Mouse (Mus musculus) ES-E14 (cell line): ENCODE data around the gene Notch2. TPM values are rescaled to one million over a fixed set of nuclear protein-coding genes. Genes with fewer than 3 reads are reported as not detected.

ENCODE experiments used
- DNase-seq: peaks from one replicate; pipeline ENCODE4 v3.0.0-alpha.2; 2013; ENCODE audit warnings: low read depth, low spot score
- H3K27ac ChIP-seq: 2 replicates; pipeline ENCODE4 v1.5.1; 2012; ENCODE audit warnings: low read depth, mild to moderate bottlenecking, low read length, moderate library complexity, mixed read lengths; ENCODE audit not compliant: poor library complexity, insufficient read depth, severe bottlenecking
- H3K36me3 ChIP-seq: 2 replicates; pipeline ENCODE4 v1.6.1; 2012; ENCODE audit warnings: mild to moderate bottlenecking, low read length, moderate library complexity, mixed read lengths; ENCODE audit not compliant: control insufficient read depth, poor library complexity, insufficient read depth, severe bottlenecking
- H3K4me1 ChIP-seq, 2 experiments: fragments of 150-350 bp in 1 of 2; sonication (generic) in 1 of 2; 2 replicates each; pipeline ENCODE4 v1.6.1; 2012; ENCODE audit warnings: low read length in 2 of 2, mild to moderate bottlenecking in 1 of 2, mixed read lengths in 1 of 2; ENCODE audit not compliant: control insufficient read depth in 2 of 2, insufficient read depth in 2 of 2, poor library complexity in 1 of 2
- H3K4me3 ChIP-seq, 2 experiments: fragments of 150-350 bp in 1 of 2; sonication (generic) in 1 of 2; 2 replicates each; pipeline ENCODE4 v1.5.1; 2012; ENCODE audit warnings: low read length in 2 of 2, low read depth in 1 of 2, mild to moderate bottlenecking in 1 of 2, mixed read lengths in 1 of 2; ENCODE audit not compliant: insufficient read depth in 1 of 2, poor library complexity in 1 of 2, severe bottlenecking in 1 of 2
- H3K9ac ChIP-seq: 2 replicates; pipeline ENCODE4 v1.6.1; 2012; ENCODE audit warnings: low read depth, mild to moderate bottlenecking, low read length, mixed read lengths; ENCODE audit not compliant: poor library complexity, insufficient read depth, severe bottlenecking
- H3K9me3 ChIP-seq: fragments of 150-350 bp; sonication (generic); 2 replicates; pipeline ENCODE4 v1.6.1; 2012; ENCODE audit warnings: low read depth, mild to moderate bottlenecking, low read length; ENCODE audit not compliant: control insufficient read depth, insufficient read depth
- CHD2 ChIP-seq: IDR thresholded peaks from 2 replicates; pipeline ENCODE4 v1.6.1; 2014; ENCODE audit warnings: mild to moderate bottlenecking, low read depth, low read length, inconsistent platforms
- HCFC1 ChIP-seq: IDR thresholded peaks from 2 replicates; pipeline ENCODE4 v1.6.1; 2012; ENCODE audit warnings: low read length, inconsistent platforms, borderline replicate concordance; ENCODE audit not compliant: insufficient read depth
- MAFK ChIP-seq: IDR thresholded peaks from 2 replicates; pipeline ENCODE4 v1.6.1; 2014; ENCODE audit warnings: mild to moderate bottlenecking, low read depth, low read length, inconsistent platforms; ENCODE audit not compliant: insufficient read depth
- ZC3H11A ChIP-seq: IDR thresholded peaks from 2 replicates; pipeline ENCODE4 v1.6.1; 2012; ENCODE audit warnings: low read depth, mild to moderate bottlenecking, inconsistent platforms, low read length, borderline replicate concordance
- ZNF384 ChIP-seq: IDR thresholded peaks from 2 replicates; pipeline ENCODE4 v1.6.1; 2012; ENCODE audit warnings: low read depth, low read length, inconsistent platforms
- in situ Hi-C, 2 experiments: fragments of 600-800 bp; cut with MboI; formaldehyde crosslinking; loops; one replicate each; pipeline ENCODE4 v1.15.1; 2025; ENCODE audit warnings: low sequenced_read_pairs in 2 of 2, inconsistent platforms in 1 of 2; ENCODE audit not compliant: unreplicated experiment in 2 of 2
- total RNA-seq: library from RNA; depleted of rRNA; stranded (reverse); fragments of 300-350 nt; gene quantifications from 2 replicates; pipeline ENCODE4 v1.2.3, GENCODE M21; 2012

The Notch2 gene
- total RNA-seq, 1 experiment, result 41.5 TPM

DNA sequence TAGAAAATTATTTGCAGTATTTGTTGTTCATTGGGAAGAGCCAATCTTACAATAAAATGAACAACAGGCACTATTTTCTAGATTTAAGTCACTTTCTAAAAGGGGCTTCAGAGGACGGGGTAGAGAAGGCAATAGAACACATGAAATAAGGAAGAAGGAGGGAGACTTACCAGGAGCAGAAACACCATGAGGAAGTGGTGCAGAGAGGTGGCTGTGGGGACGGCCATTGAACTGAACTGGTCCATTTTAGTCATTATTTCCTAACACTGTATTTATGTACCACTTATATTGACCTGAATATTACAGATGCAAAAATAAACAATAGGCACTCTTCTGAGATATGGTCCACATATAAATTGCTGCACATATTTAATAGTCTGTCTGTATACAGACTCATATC is 143.7 kb downstream of the Notch2 start:
- TF ChIP-seq ZNF384 (no peak), CHD2 (no peak), HCFC1 (no peak), MAFK (no peak), ZC3H11A (no peak)
- Histone ChIP-seq H3K27ac (no peak overlapping the region), H3K4me3 (no peak overlapping the region), H3K36me3 (no peaks in the 10 kb centered on the region), H3K9ac (no peak overlapping the region), H3K9me3 (no peaks in the 10 kb centered on the region), H3K4me1 (no peaks in the 10 kb centered on the region)
- no peak for DNase-seq
- in situ Hi-C loops, result no loop called here

DNA sequence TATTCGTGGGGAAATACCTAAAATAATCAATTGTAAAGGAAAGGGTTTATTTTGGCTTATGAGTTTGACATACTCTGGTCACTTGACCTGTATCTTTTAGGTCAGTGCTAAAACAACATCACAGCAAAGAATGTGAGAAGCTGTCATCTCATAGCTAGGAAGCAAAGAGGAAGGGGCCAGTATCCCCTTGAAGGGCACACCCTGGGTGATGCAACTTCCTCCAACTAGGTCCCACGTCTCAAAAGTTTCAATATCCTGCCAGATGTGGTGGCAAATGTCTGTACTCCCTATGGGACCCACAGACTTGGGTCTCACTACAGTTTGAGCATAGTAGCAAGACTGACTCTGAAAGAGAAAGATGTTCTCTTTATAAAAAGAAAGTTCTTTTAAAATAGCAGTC is 144.3 kb downstream of the Notch2 start:
- TF ChIP-seq MAFK (no peak), ZC3H11A (no peak)
- H3K4me3 ChIP-seq, result no peak overlapping the region

DNA sequence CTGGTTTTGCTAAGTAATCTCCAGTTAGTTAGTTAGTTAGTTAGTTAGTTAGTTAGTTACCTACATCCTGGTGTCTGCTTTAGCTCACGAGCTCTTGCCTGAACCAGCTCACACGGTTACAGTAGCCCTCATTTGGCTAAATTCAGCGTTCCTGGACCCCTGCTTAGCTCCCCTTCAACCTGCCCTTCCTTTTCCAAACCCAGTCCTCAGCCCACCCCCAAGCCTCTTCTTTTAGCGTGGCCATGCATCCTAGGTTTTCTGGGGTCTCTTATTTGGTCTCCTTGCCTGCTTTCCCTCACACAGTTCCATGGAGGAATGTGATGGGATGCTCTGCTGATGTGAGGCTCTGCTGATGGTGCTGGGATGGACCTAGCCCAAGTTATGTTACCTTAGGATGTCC is 145.3 kb downstream of the Notch2 start:
- Histone ChIP-seq H3K4me3 (no peak overlapping the region), H3K36me3 (no peaks in the 10 kb centered on the region), H3K27ac (no peak overlapping the region), H3K9me3 (no peaks in the 10 kb centered on the region), H3K9ac (no peak overlapping the region), H3K4me1 (no peaks in the 10 kb centered on the region)
- no peak for TF ChIP-seq HCFC1
- TF ChIP-seq MAFK, result no peak
- TF ChIP-seq CHD2, result no peak
- TF ChIP-seq ZNF384, result no peak
- TF ChIP-seq ZC3H11A, result no peak
- in situ Hi-C loops, result no loop called here
- DNase-seq, result no peak

More for the DNA sequence above, 144.3 kb downstream of the Notch2 start:
- DNase-seq, result no peak
- no peaks in the 10 kb centered on the region for H3K9me3 ChIP-seq
- H3K9ac ChIP-seq, result no peak overlapping the region
- H3K27ac ChIP-seq, result no peak overlapping the region
- H3K4me1 ChIP-seq, result no peaks in the 10 kb centered on the region
- no peaks in the 10 kb centered on the region for H3K36me3 ChIP-seq
- in situ Hi-C loops, result no loop called here

DNA sequence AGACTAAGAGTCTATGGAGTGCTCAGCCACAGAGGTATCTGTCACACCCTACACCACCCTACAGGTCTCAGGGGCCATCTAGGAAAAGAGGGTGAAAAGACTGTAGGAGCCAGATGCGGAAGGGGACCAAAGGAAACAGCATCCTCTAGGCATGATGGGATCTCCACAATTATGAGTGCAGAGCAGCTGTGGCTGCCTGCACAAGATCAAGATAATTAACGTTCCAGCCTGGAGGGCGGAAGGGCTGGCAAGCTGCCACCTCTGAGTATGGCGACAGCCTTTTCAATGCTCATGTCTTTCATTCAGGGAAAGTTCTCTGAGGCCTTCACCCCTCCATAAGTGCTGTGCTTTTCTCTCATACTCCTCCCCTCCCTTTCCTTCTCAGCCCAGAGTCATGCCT is 146.0 kb downstream of the Notch2 start:
- in situ Hi-C loops, result no loop called here
- no peak for TF ChIP-seq ZC3H11A
- TF ChIP-seq CHD2, result no peak
- Histone ChIP-seq H3K4me3 (no peak overlapping the region), H3K9ac (no peak overlapping the region), H3K36me3 (no peaks in the 10 kb centered on the region), H3K9me3 (no peaks in the 10 kb centered on the region), H3K4me1 (no peaks in the 10 kb centered on the region), H3K27ac (no peak overlapping the region)
- no peak for DNase-seq

DNA sequence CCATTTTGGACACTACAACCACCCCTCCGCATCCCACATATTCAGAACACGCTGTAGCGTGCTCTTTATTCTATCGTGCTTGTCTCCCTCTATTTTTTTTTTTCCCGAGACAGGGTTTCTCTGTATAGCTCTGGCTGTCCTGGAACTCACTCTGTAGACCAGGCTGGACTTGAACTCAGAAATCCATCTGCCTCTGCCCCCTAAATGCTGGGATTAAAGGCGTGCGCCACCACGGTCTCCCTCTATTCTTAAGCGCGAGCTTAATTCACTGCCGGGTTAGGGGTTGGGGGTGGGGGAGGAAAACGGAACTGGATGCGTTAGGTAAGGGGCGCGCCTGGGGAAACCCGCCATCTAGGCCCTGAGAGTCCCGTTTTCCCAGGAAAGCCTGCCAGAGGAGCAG is 147.0 kb downstream of the Notch2 start, which contains the start of gene Adam30:
Gene Adam30, plus strand, starts transcription at position 301 of the 400 bp plus-strand sequence.
- Histone ChIP-seq H3K27ac (no peak within 1 kb of the TSS), H3K9ac (no peak within 1 kb of the TSS), H3K36me3 (no peaks in the 10 kb centered on the region), H3K4me1 (no peaks in the 10 kb centered on the region), H3K9me3 (no peaks in the 10 kb centered on the region), H3K4me3 (no peak within 1 kb of the TSS)
- in situ Hi-C loops, result no loop called here
- no peak for DNase-seq
- TF ChIP-seq HCFC1, result no peak
- no peak for TF ChIP-seq MAFK
- no peak for TF ChIP-seq ZC3H11A
- no peak for TF ChIP-seq CHD2
- no peak for TF ChIP-seq ZNF384
